Mouse (Mus musculus) olfactory bulb, adult 2 months (tissue): ENCODE data around the gene Naglu.

ENCODE experiments used
- CTCF ChIP-seq: fragments of 200-500 bp; IDR thresholded peaks from 2 replicates; pipeline ENCODE4 v1.5.1; 2012; ENCODE audit warnings: low read depth, mild to moderate bottlenecking, low read length, moderate library complexity; ENCODE audit not compliant: insufficient read depth
- POLR2A ChIP-seq: fragments of 200-500 bp; IDR thresholded peaks from 2 replicates; pipeline ENCODE4 v1.6.1; 2012; ENCODE audit warnings: mild to moderate bottlenecking, low read depth, low read length, moderate library complexity; ENCODE audit not compliant: insufficient read depth

GRCm38 (mm10) chr11:101059473-101059872, 10.3 kb upstream of the Naglu start:
- TF ChIP-seq CTCF = no peak
- TF ChIP-seq POLR2A = no peak
